Mouse (Mus musculus): Measurements from ENCODE around the gene Ier3.

- no peak for TF ChIP-seq TAL1 (IDR thresholded peaks at IDR 0.05; ENCODE audit: low read length)
- no peak for TF ChIP-seq GATA1 (IDR thresholded peaks at IDR 0.05; ENCODE audit: low read length)
These were observed 39.1 kb upstream of the Ier3 start for GRCm38 (mm10) chr17:35782398-35782797.

Data from erythroblast, embryonic 14.5 days (primary cell).